Mouse (Mus musculus) right cerebral cortex, postnatal 10 days (tissue): ENCODE data around the gene Notch4.
A peak's percentile ranks its signal among the peaks of the same experiment; 100 is the strongest.
"Not testable (repeated sequence)": the region's sequence is repeated elsewhere in the genome, so short reads cannot be mapped to it uniquely, and the experiment has no call there.

Experiments used
- DNase-seq, 2 experiments: peaks; one replicate each; pipeline ENCODE4 v3.0.0; 2021; ENCODE audit warnings: low spot score in 2 of 2

The Notch4 gene

GRCm38 (mm10) chr17:34564003-34564421 is at the start of gene Notch4:
Notch4 (plus strand) TSS chr17:34564268.
- peak in 1 of 2 experiments; percentile 22 for DNase-seq

- DNase-seq, result no peak
Measured at GRCm38 (mm10) chr17:34516514-34516913, 47.6 kb upstream of the Notch4 start.

DNA sequence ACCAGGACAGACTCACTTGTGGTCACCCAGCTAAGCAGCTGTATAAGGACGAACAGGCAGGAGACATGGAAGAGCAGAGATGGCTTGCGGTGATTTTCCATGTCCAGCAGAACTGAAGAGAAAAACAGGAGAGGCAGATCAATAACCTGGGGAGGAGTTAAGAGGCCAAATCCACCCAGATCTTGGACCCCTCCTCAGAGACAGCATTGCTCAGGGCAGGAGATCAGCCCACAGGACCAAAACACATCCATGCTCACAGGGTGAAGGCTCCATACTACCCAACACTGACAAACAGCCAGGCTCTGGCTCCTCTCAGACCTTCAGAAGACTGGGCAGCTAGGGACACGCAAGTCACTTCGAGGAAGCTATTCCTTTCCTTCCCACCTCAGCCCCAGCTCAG is 46.8 kb upstream of the Notch4 start, which contains the start of gene Btnl6:
Btnl6 (minus strand) TSS at position 101 of the 400 bp plus-strand sequence.
- no peak for DNase-seq

DNA sequence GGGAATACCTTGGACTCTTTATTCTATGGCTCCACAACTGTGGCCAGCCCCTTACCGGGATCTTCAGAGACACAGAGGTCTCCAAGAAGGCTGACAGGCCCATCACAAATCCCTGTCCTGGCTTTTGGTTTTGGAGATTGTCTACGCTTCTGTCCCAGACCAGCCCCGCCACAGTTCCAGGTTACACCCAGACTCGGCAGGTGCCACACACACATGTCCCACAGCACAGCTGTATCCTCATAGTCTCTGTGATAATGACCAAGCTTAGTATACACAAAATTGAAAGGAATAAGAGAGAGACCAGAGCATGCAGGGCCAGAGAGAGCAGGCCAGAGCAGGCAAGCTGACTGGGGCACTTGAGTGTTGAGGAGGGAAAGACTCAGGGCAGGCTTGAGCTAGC is 46.3 kb upstream of the Notch4 start:
- DNase-seq, result no peak

GRCm38 (mm10) chr17:34518571-34518970 is 45.5 kb upstream of the Notch4 start:
- not testable (repeated sequence) for DNase-seq

DNA sequence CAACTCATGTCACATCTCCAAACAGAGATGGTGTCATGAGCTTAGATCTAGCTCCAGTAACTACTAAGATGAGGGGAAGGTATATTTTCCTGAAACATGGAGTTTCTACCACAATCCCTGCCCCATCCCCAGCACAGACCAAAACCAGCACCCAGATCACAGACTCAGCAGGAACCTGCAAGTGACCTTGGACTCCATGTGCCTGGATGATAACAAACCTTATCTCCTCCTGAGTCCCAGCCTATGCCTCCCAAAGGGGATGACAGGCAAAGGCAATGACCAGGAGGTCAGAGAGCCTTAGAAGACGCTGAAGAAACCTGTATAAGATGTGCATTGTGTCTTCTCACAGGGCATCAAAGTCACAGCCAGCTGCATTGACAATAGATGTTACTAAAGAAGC is 45.1 kb upstream of the Notch4 start:
- no peak for DNase-seq

DNA sequence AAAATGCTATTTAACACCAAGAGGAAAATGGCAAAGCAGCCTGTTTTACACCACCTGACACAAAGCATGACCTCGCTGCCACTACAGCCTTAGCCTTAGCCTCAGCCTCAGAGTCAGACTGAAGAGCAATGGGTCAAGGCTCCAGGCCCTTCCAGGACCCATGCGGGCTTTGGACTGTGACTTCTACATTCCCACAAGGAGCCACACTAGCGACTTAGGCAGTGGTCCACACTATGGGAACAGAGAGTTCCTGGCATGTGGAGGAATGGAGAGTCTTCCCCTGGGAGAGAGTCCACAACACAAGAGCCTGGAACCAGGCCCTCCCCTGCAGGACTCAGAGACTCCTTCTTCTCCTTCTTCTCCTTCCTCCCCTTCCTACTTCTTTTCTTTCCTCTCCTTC is 31.4 kb upstream of the Notch4 start:
- DNase-seq, result no peak

GRCm38 (mm10) chr17:34543567-34543966 is 20.5 kb upstream of the Notch4 start:
- DNase-seq, result not testable (repeated sequence)

- no peak for DNase-seq
Measured at GRCm38 (mm10) chr17:34546797-34547196, 17.3 kb upstream of the Notch4 start.

GRCm38 (mm10) chr17:34547601-34548000 is 16.5 kb upstream of the Notch4 start:
- DNase-seq, result no peak

DNA sequence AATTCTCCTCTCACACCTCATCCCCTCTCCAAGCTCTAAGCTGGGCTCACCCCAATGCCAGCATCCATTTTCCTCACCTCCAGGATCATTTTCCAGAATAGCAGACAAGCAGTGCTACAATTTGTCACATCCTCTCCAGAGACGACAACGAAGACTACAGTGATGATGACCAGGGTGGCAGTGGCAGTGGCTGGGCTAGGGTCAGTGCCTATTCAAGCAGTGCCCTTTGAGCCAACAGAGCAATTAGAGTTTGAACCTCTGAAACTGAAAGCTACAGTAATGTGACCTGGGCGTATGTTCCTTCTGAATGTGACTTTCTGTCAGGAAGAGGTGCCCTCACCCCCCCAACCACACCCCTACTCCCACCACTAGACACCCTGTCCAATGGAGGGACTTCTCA is 14.9 kb upstream of the Notch4 start:
- no peak for DNase-seq

DNA sequence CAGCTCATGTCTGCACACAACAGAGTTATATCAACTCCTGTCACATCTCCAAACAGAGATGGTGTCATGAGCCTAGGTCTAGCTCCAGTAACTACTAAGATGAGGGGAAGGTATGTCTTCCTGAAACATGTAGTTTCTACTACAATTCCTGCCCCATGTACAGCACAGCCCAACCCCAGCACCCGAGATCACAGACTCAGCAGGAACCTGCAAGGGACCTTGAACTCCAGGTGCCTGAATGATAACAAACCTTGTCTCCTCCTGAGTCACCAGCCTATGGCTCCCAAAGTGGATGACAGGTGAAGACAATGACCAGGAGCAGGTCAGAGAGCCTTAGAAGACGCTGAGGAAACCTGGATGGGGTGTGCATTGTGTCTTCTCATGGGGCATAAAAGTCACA is 14.2 kb upstream of the Notch4 start:
- DNase-seq, result no peak

DNA sequence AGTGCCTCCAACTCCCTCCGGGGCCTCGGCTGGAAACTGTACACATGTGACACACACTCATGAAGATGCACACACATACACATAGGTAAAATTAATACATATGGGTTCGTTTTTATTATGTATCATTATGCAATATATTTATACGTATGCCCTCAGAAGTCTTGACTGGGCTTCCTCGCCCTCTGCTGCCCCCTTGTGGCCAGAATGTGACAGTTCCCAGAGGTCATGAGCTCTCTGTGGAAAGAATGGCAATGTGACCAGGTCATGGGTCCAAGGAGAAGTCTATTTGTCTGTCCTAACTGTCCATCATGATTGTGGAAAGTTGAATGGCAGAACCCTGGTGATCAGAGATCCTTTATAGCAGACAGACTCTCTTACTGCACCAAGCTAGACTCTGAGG is 8.6 kb upstream of the Notch4 start:
- DNase-seq, result peak in 1 of 2 experiments; percentile 68

- DNase-seq, result no peak
Measured at GRCm38 (mm10) chr17:34556406-34556805, 7.7 kb upstream of the Notch4 start.

DNA sequence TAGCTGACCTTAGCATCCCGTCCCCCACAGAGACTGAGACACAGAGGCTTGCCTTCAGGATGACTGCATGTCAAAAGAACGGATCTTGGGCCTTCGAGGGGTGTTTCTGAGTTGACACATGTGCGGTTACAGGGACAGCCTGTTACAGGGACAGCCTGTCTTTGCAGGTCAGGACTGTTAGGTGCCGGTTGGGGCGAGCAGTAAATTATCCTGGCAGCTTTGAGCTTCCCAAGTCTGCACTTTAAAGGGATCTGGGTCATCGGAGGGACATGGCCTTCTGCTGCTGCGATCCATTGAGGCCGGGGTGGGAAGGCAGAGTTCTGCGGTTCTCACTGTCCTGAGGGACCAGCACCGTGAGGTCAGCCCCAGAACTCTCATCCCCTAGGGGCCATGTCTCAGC is 6.7 kb upstream of the Notch4 start:
- DNase-seq, result no peak

GRCm38 (mm10) chr17:34559116-34559515 is 5.0 kb upstream of the Notch4 start:
- DNase-seq, result no peak

DNA sequence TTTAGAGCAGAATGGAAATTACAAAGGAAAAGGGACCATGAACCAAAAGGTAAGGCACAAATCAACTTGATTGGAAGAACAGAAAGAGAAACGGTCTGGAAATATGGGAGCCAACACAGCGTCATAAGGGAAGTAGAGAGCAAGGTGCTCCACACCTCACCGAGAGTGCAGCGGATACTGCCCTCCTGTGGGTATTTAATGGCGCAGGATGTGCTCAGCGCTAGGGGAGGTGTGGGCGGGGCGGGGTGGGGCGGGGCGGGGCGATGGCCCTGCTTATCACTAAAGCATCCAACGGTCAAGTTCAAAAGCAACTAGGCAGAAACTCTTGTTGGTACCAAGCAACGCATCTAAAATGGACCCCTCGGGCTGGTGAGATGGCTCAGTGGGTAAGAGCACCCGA is 4.2 kb upstream of the Notch4 start:
- peak in 1 of 2 experiments; percentile 13 for DNase-seq

- no peak for DNase-seq
Measured at GRCm38 (mm10) chr17:34560438-34560837, 3.6 kb upstream of the Notch4 start.

GRCm38 (mm10) chr17:34561200-34561599 is 2.9 kb upstream of the Notch4 start:
- DNase-seq, result peak in 1 of 2 experiments; percentile 17

GRCm38 (mm10) chr17:34562595-34562994 is 1.5 kb upstream of the Notch4 start:
- DNase-seq, result peak in 1 of 2 experiments; percentile 14

- DNase-seq, result peak in 1 of 2 experiments; percentile 15
Measured at GRCm38 (mm10) chr17:34563354-34563753, 714 bp upstream of the Notch4 start.

DNA sequence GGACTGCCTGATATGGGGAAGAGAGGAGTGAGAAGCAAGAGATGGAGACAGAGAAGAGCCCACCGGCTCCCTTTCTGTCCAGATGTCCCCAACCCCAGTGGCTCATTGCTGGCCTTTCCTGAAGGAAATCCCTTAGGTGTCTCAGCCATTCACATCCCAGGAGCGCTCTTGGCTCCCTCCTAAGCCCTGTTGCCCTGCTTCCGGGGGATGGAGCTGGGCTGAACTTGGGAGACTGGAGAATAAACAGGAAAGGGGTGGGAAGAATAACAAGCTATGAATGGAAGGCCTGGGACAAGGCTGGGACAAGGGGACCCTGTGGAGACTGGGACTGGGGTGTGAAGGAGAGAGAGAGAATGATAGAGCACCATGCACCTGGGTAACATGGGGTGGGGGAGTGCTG is 728 bp downstream of the Notch4 start:
- peak in 1 of 2 experiments; percentile 19 for DNase-seq

GRCm38 (mm10) chr17:34567311-34567710 is 3.2 kb downstream of the Notch4 start:
- DNase-seq, result peak in 1 of 2 experiments; percentile 18

- DNase-seq, result peak in 1 of 2 experiments; percentile 19
Measured at GRCm38 (mm10) chr17:34568421-34568820, 4.4 kb downstream of the Notch4 start.
